Mouse (Mus musculus): ENCODE data around the gene Zfp462. TPM values are rescaled to one million over a fixed set of nuclear protein-coding genes. Genes with fewer than 3 reads are reported as not detected.
"Not testable (repeated sequence)": the region's sequence is repeated elsewhere in the genome, so short reads cannot be mapped to it uniquely, and the experiment has no call there.

Gene Zfp462
- polyA plus RNA-seq, 1 experiment from 2014 or later: 2.9 TPM

- Histone ChIP-seq H3K4me1 (replicated peaks; ENCODE audit: insufficient read depth, low read length) (no peaks in the 10 kb centered on the region), H3K4me3 (replicated peaks; ENCODE audit: low read depth, low read length) (no peak overlapping the region), H3K36me3 (ENCODE audit: insufficient read depth, low read length) (no peaks in the 10 kb centered on the region), H3K27ac (no peak overlapping the region), H3K9me3 (replicated peaks; ENCODE audit: low read length) (no peaks in the 10 kb centered on the region), H3K4me2 (ENCODE audit: low read length) (no peak overlapping the region), H3K27me3 (ENCODE audit: insufficient read depth, low read length) (no peaks in the 10 kb centered on the region), H3K9ac (ENCODE audit: low read depth, low read length) (no peak overlapping the region)
- DNase-seq (ENCODE audit: low spot score) (no peak), ATAC-seq (replicated peaks; ENCODE audit: low FRiP score, low read depth) (no peak)
- 79% methylated on average over 2 of the region's 2 CpGs for WGBS
- TF ChIP-seq CTCF (IDR thresholded peaks at IDR 0.05; ENCODE audit: low read depth): no peak
These were observed 20.5 kb upstream of the Zfp462 start for GRCm38 (mm10) chr4:54924306-54924705.

- not testable (repeated sequence) for H3K4me2 ChIP-seq (ENCODE audit: low read length); ATAC-seq (replicated peaks; ENCODE audit: low FRiP score, low read depth); H3K27ac ChIP-seq; H3K36me3 ChIP-seq (ENCODE audit: insufficient read depth, low read length); H3K9ac ChIP-seq (ENCODE audit: low read depth, low read length); H3K4me3 ChIP-seq (replicated peaks; ENCODE audit: low read depth, low read length); H3K4me1 ChIP-seq (replicated peaks; ENCODE audit: insufficient read depth, low read length); DNase-seq (ENCODE audit: low spot score); H3K27me3 ChIP-seq (ENCODE audit: insufficient read depth, low read length); H3K9me3 ChIP-seq (replicated peaks; ENCODE audit: low read length)
- WGBS: 92% methylated on average over 5 of the region's 5 CpGs
These were observed 18.4 kb upstream of the Zfp462 start for GRCm38 (mm10) chr4:54926456-54926855.

- not testable (repeated sequence) for H3K4me2 ChIP-seq (ENCODE audit: low read length); H3K27ac ChIP-seq; H3K27me3 ChIP-seq (ENCODE audit: insufficient read depth, low read length); H3K4me3 ChIP-seq (replicated peaks; ENCODE audit: low read depth, low read length); DNase-seq (ENCODE audit: low spot score); H3K4me1 ChIP-seq (replicated peaks; ENCODE audit: insufficient read depth, low read length); H3K9ac ChIP-seq (ENCODE audit: low read depth, low read length); H3K36me3 ChIP-seq (ENCODE audit: insufficient read depth, low read length); ATAC-seq (replicated peaks; ENCODE audit: low FRiP score, low read depth); H3K9me3 ChIP-seq (replicated peaks; ENCODE audit: low read length)
- WGBS: 74% methylated on average over 8 of the region's 8 CpGs
These were observed 17.4 kb upstream of the Zfp462 start for GRCm38 (mm10) chr4:54927321-54928062.

DNA sequence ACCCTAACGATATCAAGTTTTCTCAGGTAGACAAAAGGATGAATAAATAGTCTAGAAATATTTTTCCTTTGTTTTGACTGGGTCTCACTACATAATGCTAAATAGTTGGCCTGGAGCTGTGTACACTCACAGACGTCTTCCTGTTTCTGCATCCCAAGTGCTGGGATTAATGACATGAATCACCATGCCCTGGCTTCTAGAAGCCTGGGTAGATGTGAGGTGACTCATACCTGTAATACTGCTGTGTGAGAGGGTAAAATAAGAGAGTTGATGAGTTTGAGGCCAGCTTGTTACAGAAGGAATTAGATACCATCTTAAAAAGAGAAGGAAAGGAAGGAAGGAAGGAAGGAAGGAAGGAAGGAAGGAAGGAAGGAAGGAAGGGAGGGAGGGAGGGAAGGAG lies 15.2 kb upstream of the Zfp462 start:
- Histone ChIP-seq H3K9ac (ENCODE audit: low read depth, low read length) (no peak overlapping the region), H3K36me3 (ENCODE audit: insufficient read depth, low read length) (no peaks in the 10 kb centered on the region), H3K9me3 (replicated peaks; ENCODE audit: low read length) (no peaks in the 10 kb centered on the region), H3K4me2 (ENCODE audit: low read length) (no peak overlapping the region), H3K4me1 (replicated peaks; ENCODE audit: insufficient read depth, low read length) (no peaks in the 10 kb centered on the region), H3K27me3 (ENCODE audit: insufficient read depth, low read length) (no peaks in the 10 kb centered on the region), H3K27ac (no peak overlapping the region), H3K4me3 (replicated peaks; ENCODE audit: low read depth, low read length) (no peak overlapping the region)
- DNase-seq (ENCODE audit: low spot score): no peak
- TF ChIP-seq CTCF (IDR thresholded peaks at IDR 0.05; ENCODE audit: low read depth): no peak
- 81% methylated on average over 2 of the region's 2 CpGs for WGBS
- ATAC-seq (replicated peaks; ENCODE audit: low FRiP score, low read depth): no peak

- WGBS: 30% methylated on average over 2 of the region's 2 CpGs
- no peak overlapping the region for H3K27ac ChIP-seq
- H3K36me3 ChIP-seq (ENCODE audit: insufficient read depth, low read length): no peaks in the 10 kb centered on the region
- H3K9me3 ChIP-seq (replicated peaks; ENCODE audit: low read length): no peaks in the 10 kb centered on the region
- no peaks in the 10 kb centered on the region for H3K4me1 ChIP-seq (replicated peaks; ENCODE audit: insufficient read depth, low read length)
- no peaks in the 10 kb centered on the region for H3K27me3 ChIP-seq (ENCODE audit: insufficient read depth, low read length)
- no peak for DNase-seq (ENCODE audit: low spot score)
- ATAC-seq (replicated peaks; ENCODE audit: low FRiP score, low read depth): no peak
- no peak for TF ChIP-seq CTCF (IDR thresholded peaks at IDR 0.05; ENCODE audit: low read depth)
- no peak overlapping the region for H3K4me2 ChIP-seq (ENCODE audit: low read length)
- no peak overlapping the region for H3K9ac ChIP-seq (ENCODE audit: low read depth, low read length)
- no peak overlapping the region for H3K4me3 ChIP-seq (replicated peaks; ENCODE audit: low read depth, low read length)
These were observed 12.2 kb upstream of the Zfp462 start for GRCm38 (mm10) chr4:54932668-54933067.

GRCm38 (mm10) chr4:54937161-54937560 lies 7.7 kb upstream of the Zfp462 start:
- H3K4me3 ChIP-seq (replicated peaks; ENCODE audit: low read depth, low read length): no peak overlapping the region
- H3K4me2 ChIP-seq (ENCODE audit: low read length): no peak overlapping the region
- no peaks in the 10 kb centered on the region for H3K4me1 ChIP-seq (replicated peaks; ENCODE audit: insufficient read depth, low read length)
- no peak overlapping the region for H3K9ac ChIP-seq (ENCODE audit: low read depth, low read length)
- no peak overlapping the region for H3K27ac ChIP-seq
- DNase-seq (ENCODE audit: low spot score): no peak
- H3K9me3 ChIP-seq (replicated peaks; ENCODE audit: low read length): no peaks in the 10 kb centered on the region
- no peaks in the 10 kb centered on the region for H3K36me3 ChIP-seq (ENCODE audit: insufficient read depth, low read length)
- ATAC-seq (replicated peaks; ENCODE audit: low FRiP score, low read depth): no peak
- no peaks in the 10 kb centered on the region for H3K27me3 ChIP-seq (ENCODE audit: insufficient read depth, low read length)
- WGBS: 85% methylated on average over 1 of the region's 1 CpGs
- TF ChIP-seq CTCF (IDR thresholded peaks at IDR 0.05; ENCODE audit: low read depth): no peak
